Mouse (Mus musculus) kidney, adult 2 months (tissue): Measurements from ENCODE around the gene 4931428L18Rik. TPM values are rescaled to one million over a fixed set of nuclear protein-coding genes. Genes with fewer than 3 reads are reported as not detected.

Experiments used
- DNase-seq: peaks from one replicate; pipeline ENCODE4 v3.0.0; 2021
- H3K27ac ChIP-seq: fragments of 200-500 bp; 2 replicates; pipeline ENCODE4 v1.5.1; 2012; ENCODE audit warnings: low read depth, low read length, control low read depth, inconsistent platforms; ENCODE audit not compliant: insufficient read depth
- H3K27me3 ChIP-seq: fragments of 200-500 bp; replicated peaks from 2 replicates; pipeline ENCODE4 v1.6.1; 2012; ENCODE audit warnings: mild to moderate bottlenecking, moderate library complexity, low read length, inconsistent platforms; ENCODE audit not compliant: control insufficient read depth, insufficient read depth
- H3K36me3 ChIP-seq: fragments of 200-500 bp; 2 replicates; pipeline ENCODE4 v1.6.1; 2012; ENCODE audit warnings: mild to moderate bottlenecking, moderate library complexity, low read length, inconsistent platforms; ENCODE audit not compliant: control insufficient read depth, insufficient read depth
- H3K4me1 ChIP-seq: fragments of 200-500 bp; 2 replicates; pipeline ENCODE4 v1.6.1; 2011; ENCODE audit warnings: low read length; ENCODE audit not compliant: control insufficient read depth, insufficient read depth
- H3K4me3 ChIP-seq: fragments of 200-500 bp; 2 replicates; pipeline ENCODE4 v1.5.1; 2011; ENCODE audit warnings: mild to moderate bottlenecking, low read depth, low read length, control low read depth; ENCODE audit not compliant: insufficient read depth
- CTCF ChIP-seq: fragments of 200-500 bp; conservative IDR thresholded peaks from 2 replicates; pipeline ENCODE4 v1.5.1; 2011; ENCODE audit warnings: low read depth, mild to moderate bottlenecking, control low read depth, low read length, moderate library complexity, mixed read lengths; ENCODE audit not compliant: insufficient read depth, insufficient read length
- POLR2A ChIP-seq: fragments of 200-500 bp; IDR thresholded peaks from one replicate; pipeline ENCODE4 v1.6.1; 2011; ENCODE audit warnings: low read depth, low read length, control low read depth
- WGBS: fragments of 180-500 bp; shearing (Covaris S2); methylation state at CpG from one replicate; pipeline ENCODE4 v1.1.7; 2018; 5-methylcytosine and 5-hydroxymethylcytosine counted together
- polyA plus RNA-seq: library from polyadenylated mRNA; depleted of rRNA; stranded (reverse); fragments of >200 nt; gene quantifications from 2 replicates; pipeline ENCODE4 v1.2.3, GENCODE M21; 2012

Gene 4931428L18Rik
- polyA plus RNA-seq, 1 experiment, result not detected

GRCm38 (mm10) chr1:31058196-31058595 lies 164.3 kb downstream of the 4931428L18Rik start:
- WGBS, result 21% methylated on average over 3 of the region's 3 CpGs
- no peak overlapping the region for H3K4me3 ChIP-seq
- no peak for DNase-seq
- no peak for TF ChIP-seq CTCF
- no peak for TF ChIP-seq POLR2A
- no peaks in the 10 kb centered on the region for H3K36me3 ChIP-seq
- no peaks in the 10 kb centered on the region for H3K27me3 ChIP-seq
- no peak overlapping the region for H3K27ac ChIP-seq
- H3K4me1 ChIP-seq, result 0 out of 2 replicates have a peak, but pooled peaks cover 3% of the 10 kb centered on the region

- Histone ChIP-seq H3K4me3 (no peak overlapping the region), H3K27me3 (no peaks in the 10 kb centered on the region), H3K36me3 (no peaks in the 10 kb centered on the region), H3K27ac (no peak overlapping the region), H3K4me1 (peaks cover 7% of the 10 kb centered on the region; the same call in 1 of the 2 replicates)
- no peak for TF ChIP-seq POLR2A
- no peak for TF ChIP-seq CTCF
- WGBS, result 58% methylated on average over 5 of the region's 5 CpGs
- DNase-seq, result peak; percentile 45
These were observed 171.0 kb downstream of the 4931428L18Rik start for GRCm38 (mm10) chr1:31051370-31051921.

DNA sequence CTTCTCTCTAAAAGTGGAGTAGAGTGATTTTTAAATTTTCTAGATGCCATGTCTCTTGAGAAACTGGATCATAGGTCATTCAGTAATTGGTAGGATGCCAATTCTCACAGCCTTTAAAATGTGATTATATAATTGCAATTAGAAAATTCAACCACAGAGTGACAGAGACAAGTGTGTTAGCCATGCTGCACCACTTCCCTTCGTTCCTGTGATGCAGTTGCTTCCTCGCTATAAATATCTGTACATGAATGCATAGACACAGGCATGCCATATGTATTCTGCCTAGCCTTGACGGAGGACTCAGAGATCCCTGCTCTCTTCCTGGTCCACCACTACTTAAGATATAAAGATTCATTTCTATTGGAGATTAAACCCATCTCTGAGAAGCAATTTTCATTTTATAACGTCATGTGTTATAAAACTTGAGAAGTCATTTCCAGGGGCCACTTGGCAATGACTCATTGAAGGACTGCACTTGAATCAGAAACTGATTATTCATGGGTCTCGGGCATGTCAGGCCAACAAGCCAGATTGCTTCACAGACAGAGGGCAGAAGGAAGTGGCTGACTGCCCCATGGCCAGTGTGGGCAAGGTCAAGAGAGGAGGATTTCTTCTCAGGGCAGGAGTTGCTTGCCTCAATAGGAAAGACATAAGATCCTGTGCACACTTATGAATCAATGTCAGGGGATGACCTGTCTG lies 172.4 kb downstream of the 4931428L18Rik start:
- 47% methylated on average over 5 of the region's 5 CpGs for WGBS
- no peaks in the 10 kb centered on the region for H3K36me3 ChIP-seq
- H3K27ac ChIP-seq, result no peak overlapping the region
- peak; percentile 30 for DNase-seq
- H3K4me3 ChIP-seq, result no peak overlapping the region
- H3K27me3 ChIP-seq, result no peaks in the 10 kb centered on the region
- TF ChIP-seq POLR2A (no peak), CTCF (no peak)
- H3K4me1 ChIP-seq, result peaks cover 7% of the 10 kb centered on the region; the same call in 1 of the 2 replicates

DNA sequence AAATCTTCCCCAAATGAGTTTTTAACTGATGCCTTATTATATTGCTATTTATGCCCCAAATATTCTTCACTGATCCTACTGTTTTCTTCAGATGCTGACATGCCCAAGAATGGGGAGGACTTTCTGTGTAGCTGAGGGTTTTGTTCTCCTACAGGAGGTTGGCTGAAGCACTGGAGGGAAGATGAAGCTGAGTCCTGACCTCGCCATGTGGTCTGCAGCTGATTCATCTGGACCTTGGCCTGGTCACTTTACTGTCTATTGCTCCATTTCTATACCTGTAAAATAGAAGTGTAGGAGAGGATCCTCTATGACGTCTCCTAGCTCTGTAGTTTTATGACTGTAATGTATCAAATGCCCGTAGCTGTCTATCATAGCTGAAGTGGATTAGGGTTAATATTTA lies 179.3 kb downstream of the 4931428L18Rik start:
- no peaks in the 10 kb centered on the region for H3K27me3 ChIP-seq
- TF ChIP-seq CTCF (no peak), POLR2A (no peak)
- WGBS, result 72% methylated on average over 3 of the region's 3 CpGs
- H3K4me3 ChIP-seq, result no peak overlapping the region
- H3K27ac ChIP-seq, result no peak overlapping the region
- no peaks in the 10 kb centered on the region for H3K4me1 ChIP-seq
- no peak for DNase-seq
- no peaks in the 10 kb centered on the region for H3K36me3 ChIP-seq

GRCm38 (mm10) chr1:31042793-31043192 lies 179.7 kb downstream of the 4931428L18Rik start:
- Histone ChIP-seq H3K27me3 (no peaks in the 10 kb centered on the region), H3K36me3 (no peaks in the 10 kb centered on the region), H3K4me1 (no peaks in the 10 kb centered on the region), H3K4me3 (no peak overlapping the region), H3K27ac (no peak overlapping the region)
- 87% methylated on average over 4 of the region's 4 CpGs for WGBS
- TF ChIP-seq CTCF, result no peak
- no peak for TF ChIP-seq POLR2A
- no peak for DNase-seq

GRCm38 (mm10) chr1:31033851-31034534 lies 188.5 kb downstream of the 4931428L18Rik start:
- Histone ChIP-seq H3K27me3 (no peaks in the 10 kb centered on the region), H3K4me3 (no peak overlapping the region), H3K36me3 (no peaks in the 10 kb centered on the region), H3K27ac (no peak overlapping the region), H3K4me1 (peaks cover 9% of the 10 kb centered on the region)
- 33% methylated on average over 2 of the region's 2 CpGs for WGBS
- DNase-seq, result peak; percentile 74
- no peak for TF ChIP-seq CTCF
- TF ChIP-seq POLR2A, result no peak

DNA sequence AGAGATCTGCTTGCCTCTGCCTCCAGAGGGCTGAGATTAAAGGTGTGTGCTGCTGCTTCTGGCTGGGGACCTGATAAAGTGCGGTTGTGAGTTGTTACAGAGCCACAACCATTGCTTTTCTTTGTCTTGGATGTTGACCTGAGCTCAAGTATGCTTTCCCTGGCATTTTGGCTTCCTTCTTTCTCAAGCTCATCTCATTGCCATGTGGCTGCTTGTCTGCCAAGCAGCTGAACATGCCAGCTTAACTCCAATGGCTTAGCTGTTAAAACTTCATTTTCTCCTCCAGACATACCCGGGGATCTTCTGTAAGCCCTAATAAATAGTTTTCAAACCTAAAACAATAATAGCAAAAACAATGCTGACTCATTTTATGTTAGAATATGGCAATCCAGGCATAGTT lies 190.1 kb downstream of the 4931428L18Rik start:
- H3K27me3 ChIP-seq, result no peaks in the 10 kb centered on the region
- TF ChIP-seq POLR2A (no peak), CTCF (no peak)
- H3K4me1 ChIP-seq, result peaks cover 9% of the 10 kb centered on the region
- no peak overlapping the region for H3K27ac ChIP-seq
- no peak for DNase-seq
- no peaks in the 10 kb centered on the region for H3K36me3 ChIP-seq
- no peak overlapping the region for H3K4me3 ChIP-seq
- WGBS, result 85% methylated on average over 2 of the region's 2 CpGs
